Mouse (Mus musculus) heart, embryonic 11.5 days (tissue): ENCODE results near the gene Frk. TPM values are rescaled to one million over a fixed set of nuclear protein-coding genes. Genes with fewer than 3 reads are reported as not detected.
A peak's percentile ranks its signal among the peaks of the same experiment; 100 is the strongest.

Experiments
- ATAC-seq: fragments of 200-750 bp; cut with Nextera tagmentation; replicated peaks from 2 replicates; pipeline ENCODE4 v1.8.0; 2017; ENCODE audit warnings: moderate library complexity; ENCODE audit not compliant: insufficient number of reproducible peaks, low FRiP score, low TSS enrichment
- H3K27ac ChIP-seq: fragments of 300-500 bp; sonication (generic); 2 replicates; pipeline ENCODE4 v1.5.1; 2014; ENCODE audit warnings: mild to moderate bottlenecking, low read depth, low read length
- H3K27me3 ChIP-seq: fragments of 300-500 bp; sonication (generic); 2 replicates; pipeline ENCODE4 v1.6.1; 2014; ENCODE audit warnings: mild to moderate bottlenecking, low read length, mixed read lengths; ENCODE audit not compliant: control insufficient read depth, insufficient read depth
- H3K36me3 ChIP-seq: fragments of 300-500 bp; sonication (generic); 2 replicates; pipeline ENCODE4 v1.6.1; 2014; ENCODE audit warnings: mild to moderate bottlenecking, low read length, moderate library complexity, mixed read lengths; ENCODE audit not compliant: control insufficient read depth, insufficient read depth
- H3K4me1 ChIP-seq: fragments of 300-500 bp; sonication (generic); 2 replicates; pipeline ENCODE4 v1.6.1; 2014; ENCODE audit warnings: low read length; ENCODE audit not compliant: control insufficient read depth, insufficient read depth
- H3K4me2 ChIP-seq: fragments of 300-500 bp; sonication (generic); 2 replicates; pipeline ENCODE4 v1.6.1; 2014; ENCODE audit warnings: mild to moderate bottlenecking, moderate library complexity
- H3K4me3 ChIP-seq: fragments of 300-500 bp; sonication (generic); 2 replicates; pipeline ENCODE4 v1.5.1; 2014; ENCODE audit warnings: low read depth, low read length
- H3K9ac ChIP-seq: fragments of 300-500 bp; sonication (generic); 2 replicates; pipeline ENCODE4 v1.6.1; 2014; ENCODE audit warnings: mild to moderate bottlenecking, low read depth, low read length, moderate library complexity
- H3K9me3 ChIP-seq: fragments of 300-500 bp; sonication (generic); replicated peaks from 2 replicates; pipeline ENCODE4 v1.6.1; 2016; ENCODE audit warnings: low read length; ENCODE audit not compliant: control insufficient read depth
- WGBS: fragments of 180-500 bp; shearing (Covaris S2); extraction: QIAGEN DNeasy Blood & Tissue Kit; methylation state at CpG from one replicate; pipeline ENCODE4 v1.1.7; 2014; ENCODE audit not compliant: insufficient replicate concordance; 5-methylcytosine and 5-hydroxymethylcytosine counted together
- polyA plus RNA-seq: library from polyadenylated mRNA; unstranded; fragments of >200 nt; fragmentation: Nextera tagmentation; extraction: Ambion mirVana; gene quantifications from 2 replicates; pipeline ENCODE4 v1.2.1, GENCODE M21; 2014

Gene Frk
- polyA plus RNA-seq, 1 experiment from 2014 or later, result 5.9 TPM

DNA sequence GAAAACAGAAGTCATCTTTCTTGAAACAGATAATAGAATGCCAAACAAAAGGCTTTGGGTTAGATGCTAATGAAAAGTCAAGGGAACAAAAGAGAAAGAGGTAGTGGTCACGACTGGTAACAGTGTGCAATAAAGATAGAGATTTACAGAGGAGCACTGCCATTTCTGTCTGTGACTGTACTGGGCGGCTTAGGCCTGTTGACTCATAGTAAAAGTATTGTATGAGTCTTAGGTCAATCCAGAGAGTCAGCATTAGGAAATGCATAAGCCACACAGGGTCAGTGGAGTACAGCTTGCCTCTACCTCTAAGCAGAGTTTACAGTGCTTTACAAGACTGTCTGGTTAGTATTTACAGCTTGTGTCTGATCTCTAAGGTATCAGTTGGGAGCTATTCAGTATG, 24.6 kb downstream of the Frk start:
- H3K9me3 ChIP-seq, result no peaks in the 10 kb centered on the region
- WGBS, result 62% methylated on average over 2 of the region's 2 CpGs
- no peak overlapping the region for H3K4me3 ChIP-seq
- H3K4me2 ChIP-seq, result no peak overlapping the region
- ATAC-seq, result no peak
- no peaks in the 10 kb centered on the region for H3K27me3 ChIP-seq
- H3K9ac ChIP-seq, result no peak overlapping the region
- no peaks in the 10 kb centered on the region for H3K36me3 ChIP-seq
- H3K27ac ChIP-seq, result no peak overlapping the region
- 0 out of 2 replicates have a peak, but pooled peaks cover 6% of the 10 kb centered on the region for H3K4me1 ChIP-seq

- ATAC-seq, result no peak
- H3K27me3 ChIP-seq, result no peaks in the 10 kb centered on the region
- H3K4me3 ChIP-seq, result no peak overlapping the region
- H3K9ac ChIP-seq, result no peak overlapping the region
- H3K4me2 ChIP-seq, result no peak overlapping the region
- 56% methylated on average over 1 of the region's 1 CpGs for WGBS
- H3K36me3 ChIP-seq, result no peaks in the 10 kb centered on the region
- 0 out of 2 replicates have a peak, but pooled peaks cover 6% of the 10 kb centered on the region for H3K4me1 ChIP-seq
- no peaks in the 10 kb centered on the region for H3K9me3 ChIP-seq
- no peak overlapping the region for H3K27ac ChIP-seq
These were observed 25.4 kb downstream of the Frk start for GRCm38 (mm10) chr10:34508593-34508992.

GRCm38 (mm10) chr10:34509256-34509655, 26.1 kb downstream of the Frk start:
- H3K9me3 ChIP-seq, result no peaks in the 10 kb centered on the region
- no peaks in the 10 kb centered on the region for H3K27me3 ChIP-seq
- H3K9ac ChIP-seq, result no peak overlapping the region
- H3K4me1 ChIP-seq, result 0 out of 2 replicates have a peak, but pooled peaks cover 6% of the 10 kb centered on the region
- no peak overlapping the region for H3K4me3 ChIP-seq
- ATAC-seq, result no peak
- H3K4me2 ChIP-seq, result no peak overlapping the region
- no peak overlapping the region for H3K27ac ChIP-seq
- H3K36me3 ChIP-seq, result no peaks in the 10 kb centered on the region
- 91% methylated on average over 2 of the region's 2 CpGs for WGBS

DNA sequence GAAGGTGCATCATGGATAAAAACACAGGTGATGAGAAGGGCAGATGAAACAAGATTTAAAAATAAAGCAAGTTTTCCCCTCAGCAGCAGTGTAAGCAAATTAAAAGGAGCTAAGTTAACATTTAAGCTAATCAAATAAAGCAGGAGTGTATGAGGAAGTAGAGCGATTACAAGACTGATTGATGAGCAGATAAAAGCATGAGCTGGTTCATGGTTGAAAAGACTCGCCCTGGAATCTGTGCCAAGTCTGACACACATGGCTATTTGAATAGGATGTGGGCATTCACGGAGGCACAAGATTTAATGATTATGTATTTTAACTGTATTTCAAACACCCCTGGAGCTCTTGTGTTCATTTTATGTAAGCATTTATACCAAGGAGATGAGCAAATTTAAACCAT, 28.0 kb downstream of the Frk start:
- H3K9me3 ChIP-seq, result no peaks in the 10 kb centered on the region
- H3K27me3 ChIP-seq, result no peaks in the 10 kb centered on the region
- H3K4me2 ChIP-seq, result no peak overlapping the region
- H3K4me1 ChIP-seq, result 0 out of 2 replicates have a peak, but pooled peaks cover 6% of the 10 kb centered on the region
- H3K27ac ChIP-seq, result no peak overlapping the region
- H3K9ac ChIP-seq, result no peak overlapping the region
- no peaks in the 10 kb centered on the region for H3K36me3 ChIP-seq
- WGBS, result 72% methylated on average over 3 of the region's 3 CpGs
- ATAC-seq, result no peak
- no peak overlapping the region for H3K4me3 ChIP-seq

DNA sequence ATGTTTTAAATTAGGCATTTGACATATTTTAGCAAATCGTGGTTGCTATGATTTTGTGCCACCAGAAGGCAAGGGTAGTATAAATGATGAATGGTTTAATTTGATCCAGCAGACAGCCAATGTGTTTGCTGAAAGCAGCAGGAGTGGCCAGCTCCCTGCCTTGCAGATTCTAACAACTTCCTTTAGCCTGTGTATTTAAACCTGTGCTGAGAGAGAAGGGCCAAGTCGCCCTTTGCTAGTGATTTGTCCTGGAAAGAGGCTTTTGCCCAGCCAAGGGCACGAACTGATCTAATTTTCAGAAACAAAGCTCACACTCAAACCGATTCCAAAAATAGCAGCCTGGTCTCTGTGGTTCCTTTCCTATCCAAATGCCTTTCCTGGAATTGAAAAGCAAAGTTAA, 29.4 kb downstream of the Frk start:
- no peak overlapping the region for H3K27ac ChIP-seq
- no peaks in the 10 kb centered on the region for H3K36me3 ChIP-seq
- no peaks in the 10 kb centered on the region for H3K27me3 ChIP-seq
- no peak for ATAC-seq
- peak overlapping the region; percentile 34 for H3K4me2 ChIP-seq
- no peak overlapping the region for H3K9ac ChIP-seq
- H3K4me3 ChIP-seq, result no peak overlapping the region
- H3K4me1 ChIP-seq, result 0 out of 2 replicates have a peak, but pooled peaks cover 6% of the 10 kb centered on the region
- 32% methylated on average over 4 of the region's 4 CpGs for WGBS
- H3K9me3 ChIP-seq, result no peaks in the 10 kb centered on the region

- H3K4me2 ChIP-seq, result no peak overlapping the region
- 69% methylated on average over 1 of the region's 1 CpGs for WGBS
- no peaks in the 10 kb centered on the region for H3K36me3 ChIP-seq
- no peaks in the 10 kb centered on the region for H3K27me3 ChIP-seq
- no peak for ATAC-seq
- H3K4me1 ChIP-seq, result no peaks in the 10 kb centered on the region
- H3K9ac ChIP-seq, result no peak overlapping the region
- H3K27ac ChIP-seq, result no peak overlapping the region
- no peaks in the 10 kb centered on the region for H3K9me3 ChIP-seq
- no peak overlapping the region for H3K4me3 ChIP-seq
These were observed 42.4 kb downstream of the Frk start for GRCm38 (mm10) chr10:34525598-34525997.

- no peak for ATAC-seq
- H3K27ac ChIP-seq, result no peak overlapping the region
- no peaks in the 10 kb centered on the region for H3K4me1 ChIP-seq
- no peak overlapping the region for H3K9ac ChIP-seq
- H3K27me3 ChIP-seq, result no peaks in the 10 kb centered on the region
- no peak overlapping the region for H3K4me2 ChIP-seq
- WGBS, result 61% methylated on average over 1 of the region's 1 CpGs
- H3K9me3 ChIP-seq, result no peaks in the 10 kb centered on the region
- H3K36me3 ChIP-seq, result no peaks in the 10 kb centered on the region
- H3K4me3 ChIP-seq, result no peak overlapping the region
These were observed 48.6 kb downstream of the Frk start for GRCm38 (mm10) chr10:34531766-34532165.

- no peak overlapping the region for H3K9ac ChIP-seq
- H3K27ac ChIP-seq, result no peak overlapping the region
- H3K4me3 ChIP-seq, result no peak overlapping the region
- no peaks in the 10 kb centered on the region for H3K36me3 ChIP-seq
- no peaks in the 10 kb centered on the region for H3K27me3 ChIP-seq
- H3K4me1 ChIP-seq, result no peaks in the 10 kb centered on the region
- ATAC-seq, result no peak
- no peaks in the 10 kb centered on the region for H3K9me3 ChIP-seq
- whole genome bisulfite sequencing, result 79% methylated on average over 1 of the region's 1 CpGs
- H3K4me2 ChIP-seq, result no peak overlapping the region
These were observed 49.3 kb downstream of the Frk start for GRCm38 (mm10) chr10:34532507-34532906.

GRCm38 (mm10) chr10:34540687-34541086, 57.5 kb downstream of the Frk start:
- Histone ChIP-seq H3K9ac (no peak overlapping the region), H3K4me1 (no peaks in the 10 kb centered on the region), H3K4me3 (no peak overlapping the region), H3K4me2 (no peak overlapping the region), H3K9me3 (no peaks in the 10 kb centered on the region), H3K27ac (no peak overlapping the region), H3K27me3 (no peaks in the 10 kb centered on the region), H3K36me3 (no peaks in the 10 kb centered on the region)
- ATAC-seq, result no peak
- WGBS, result 71% methylated on average over 2 of the region's 2 CpGs
